ENCODE assay signal across 8 mouse cellular contexts in the genomic region with DNA sequence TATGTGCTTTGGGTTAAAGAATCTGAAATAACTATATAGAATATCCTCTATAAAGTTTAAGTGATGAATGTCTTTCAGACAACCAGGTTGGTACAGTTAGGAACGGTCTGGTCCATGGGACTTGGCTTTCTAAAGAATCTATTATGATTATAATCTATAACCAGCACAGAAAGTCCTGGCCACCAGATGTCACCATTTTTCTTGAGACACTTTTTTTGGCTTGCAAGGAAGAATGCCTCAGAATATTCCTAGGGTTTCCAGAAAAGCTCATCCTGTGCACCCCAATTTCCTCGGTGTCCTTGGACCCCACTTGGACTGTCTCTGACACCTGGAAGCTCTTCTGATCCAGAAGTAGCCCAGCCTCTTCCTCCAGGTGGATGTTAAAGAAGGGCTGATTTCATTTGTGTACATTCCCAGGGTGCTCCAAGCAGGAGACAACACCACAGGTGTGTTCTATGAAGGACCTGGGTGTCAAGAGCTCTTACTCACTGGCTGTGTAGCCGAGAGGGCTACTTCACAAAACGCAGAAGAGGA. TPM values are rescaled to one million over a fixed set of nuclear protein-coding genes. Genes with fewer than 3 reads are reported as not detected.
DNase-seq lines count a peak whose midpoint lies in the region; ATAC-seq and TF ChIP-seq lines count a peak whose summit lies in the region.

No protein-coding gene starts in this region.

- no peaks in the 10 kb centered on the region for H3K27me3 ChIP-seq in hindbrain, embryonic 11.5 days (ENCODE audit: control insufficient read depth, insufficient read depth, low read length)
- H3K27me3 ChIP-seq in hindbrain, embryonic 13.5 days = no peaks in the 10 kb centered on the region
- no peaks in the 10 kb centered on the region for H3K27me3 ChIP-seq in CH12.LX (replicated peaks)
- no peaks in the 10 kb centered on the region for H3K27me3 ChIP-seq in forebrain, embryonic 11.5 days (ENCODE audit: control insufficient read depth, insufficient read depth, low read length)
- no peaks in the 10 kb centered on the region for H3K27me3 ChIP-seq in midbrain, embryonic 10.5 days (ENCODE audit: low read depth, poor library complexity, severe bottlenecking)

- WGBS in hindbrain, embryonic 11.5 days = 76% methylated on average over 4 of the region's 4 CpGs
- WGBS in hindbrain, embryonic 13.5 days = 70% methylated on average over 4 of the region's 4 CpGs
- WGBS in lung, adult 2 months = 29% methylated on average over 4 of the region's 4 CpGs
- WGBS in forebrain, embryonic 11.5 days = 77% methylated on average over 4 of the region's 4 CpGs
- 79% methylated on average over 4 of the region's 4 CpGs for WGBS in midbrain, embryonic 10.5 days

- in situ Hi-C loops in CH12.LX (cut with MboI; ENCODE audit: low pct_ligation_motif_present, low pct_unique_long_range_greater_than_20kb, low sequenced_read_pairs) = loop anchor here (5.0 to 25.0 kb wide), 3 partner anchors 102 to 484 kb away; partner anchors contain the start of gene Tmem163

- no peaks in the 10 kb centered on the region for H3K36me3 ChIP-seq in hindbrain, embryonic 11.5 days (ENCODE audit: control insufficient read depth, insufficient read depth, low read length)
- H3K36me3 ChIP-seq in hindbrain, embryonic 13.5 days = no peaks in the 10 kb centered on the region
- no peaks in the 10 kb centered on the region for H3K36me3 ChIP-seq in CH12.LX (replicated peaks in 1 of 2; ENCODE audit: control insufficient read depth in 1 of 2, insufficient read depth in 1 of 2, low read length in 1 of 2)
- no peaks in the 10 kb centered on the region for H3K36me3 ChIP-seq in forebrain, embryonic 11.5 days (ENCODE audit: control insufficient read depth, insufficient read depth, low read length)
- H3K36me3 ChIP-seq in midbrain, embryonic 10.5 days = no peaks in the 10 kb centered on the region

- H3K4me2 ChIP-seq in hindbrain, embryonic 11.5 days (replicated peaks; ENCODE audit: low read depth, low read length) = no peak overlapping the region
- no peak overlapping the region for H3K4me2 ChIP-seq in hindbrain, embryonic 13.5 days
- H3K4me2 ChIP-seq in CH12.LX (ENCODE audit: insufficient read depth, low read depth, poor library complexity, severe bottlenecking) = peak overlapping the region; percentile 97
- no peak overlapping the region for H3K4me2 ChIP-seq in forebrain, embryonic 11.5 days (ENCODE audit: low read depth, low read length, severe bottlenecking)

- peak; percentile 37 for DNase-seq in hindbrain, embryonic 11.5 days (ENCODE audit: low spot score)
- DNase-seq in 3134 (ENCODE audit: extremely low read depth, insufficient read length, low spot score) (peak; percentile 19), CH12.LX (ENCODE audit: extremely low read depth) (no peak)
- peak; percentile 26 to 52 for DNase-seq in cerebellum, postnatal 36 days
- peak; percentile 38 for DNase-seq in lung, adult 2 months
- DNase-seq in forebrain, embryonic 11.5 days (ENCODE audit: low spot score) = no peak
- DNase-seq in midbrain, embryonic 10.5 days (ENCODE audit: low spot score) = no peak

- dilution Hi-C loops in CH12.LX (cut with MboI; ENCODE audit: extremely low pct_ligation_motif_present, extremely low pct_unique_long_range_greater_than_20kb, low sequenced_read_pairs) = no loop called here

- H3K9me3 ChIP-seq in hindbrain, embryonic 11.5 days (ENCODE audit: control insufficient read depth, low read length) = no peaks in the 10 kb centered on the region
- no peaks in the 10 kb centered on the region for H3K9me3 ChIP-seq in hindbrain, embryonic 13.5 days
- no peaks in the 10 kb centered on the region for H3K9me3 ChIP-seq in CH12.LX (replicated peaks; ENCODE audit: low read length)
- no peaks in the 10 kb centered on the region for H3K9me3 ChIP-seq in forebrain, embryonic 11.5 days (ENCODE audit: control insufficient read depth, low read length)
- H3K9me3 ChIP-seq in midbrain, embryonic 10.5 days (replicated peaks) = no peaks in the 10 kb centered on the region

- TF ChIP-seq CTCF in CH12.LX (conservative IDR thresholded peaks at IDR 0.05 in 1 of 2, IDR thresholded peaks at IDR 0.05 in 1 of 2; ENCODE audit: low read depth in 2 of 2, low read length in 2 of 2) = peak in 1 of 2 experiments; percentile 72; a peak in 2 of 4 replicates
- TF ChIP-seq CTCF in lung, adult 2 months (IDR thresholded peaks at IDR 0.05; ENCODE audit: insufficient read depth, low read length) = no peak

- ATAC-seq in hindbrain, embryonic 11.5 days (ENCODE audit: low FRiP score) = no peak
- ATAC-seq in hindbrain, embryonic 13.5 days (ENCODE audit: low FRiP score) = no peak
- no peak for ATAC-seq in forebrain, embryonic 11.5 days (replicated peaks; ENCODE audit: low FRiP score)

- H3K4me3 ChIP-seq in hindbrain, embryonic 11.5 days (ENCODE audit: low read depth, low read length) = no peak overlapping the region
- no peak overlapping the region for H3K4me3 ChIP-seq in hindbrain, embryonic 13.5 days
- no peak overlapping the region for H3K4me3 ChIP-seq in CH12.LX (replicated peaks in 1 of 3; ENCODE audit: low read depth in 2 of 3, low read length in 2 of 3, poor library complexity in 1 of 3)
- H3K4me3 ChIP-seq in lung, adult 2 months (replicated peaks; ENCODE audit: extremely low read depth, low read depth, low read length) = no peak overlapping the region
- H3K4me3 ChIP-seq in forebrain, embryonic 11.5 days (ENCODE audit: low read depth, low read length) = no peak overlapping the region
- H3K4me3 ChIP-seq in midbrain, embryonic 10.5 days = no peak overlapping the region

- no peak overlapping the region for H3K27ac ChIP-seq in hindbrain, embryonic 11.5 days (ENCODE audit: low read depth, low read length)
- H3K27ac ChIP-seq in hindbrain, embryonic 13.5 days = no peak overlapping the region
- H3K27ac ChIP-seq in CH12.LX (ENCODE audit: insufficient read depth, low read depth) = no peak overlapping the region
- H3K27ac ChIP-seq in forebrain, embryonic 11.5 days (ENCODE audit: low read depth, low read length) = no peak overlapping the region
- no peak overlapping the region for H3K27ac ChIP-seq in midbrain, embryonic 10.5 days (replicated peaks)

- TF ChIP-seq RAD21 in CH12.LX (IDR thresholded peaks at IDR 0.05; ENCODE audit: low read depth, low read length) = peak; percentile 76

- H3K79me2 ChIP-seq in CH12.LX (replicated peaks; ENCODE audit: control insufficient read depth, extremely low read depth, insufficient read depth, poor library complexity, severe bottlenecking) = no peaks in the 10 kb centered on the region

- no peaks in the 10 kb centered on the region for H3K4me1 ChIP-seq in hindbrain, embryonic 11.5 days (replicated peaks; ENCODE audit: control insufficient read depth, insufficient read depth, low read length)
- H3K4me1 ChIP-seq in hindbrain, embryonic 13.5 days (replicated peaks) = peaks cover 28% of the 10 kb centered on the region
- H3K4me1 ChIP-seq in CH12.LX (ENCODE audit: control insufficient read depth in 1 of 2, insufficient read depth in 2 of 2) = peaks cover 4 to 26% of the 10 kb centered on the region in 2 experiments
- H3K4me1 ChIP-seq in lung, adult 2 months (ENCODE audit: control insufficient read depth, insufficient read depth, low read length) = peaks cover 7% of the 10 kb centered on the region
- no peaks in the 10 kb centered on the region for H3K4me1 ChIP-seq in forebrain, embryonic 11.5 days (replicated peaks; ENCODE audit: control insufficient read depth, insufficient read depth, low read length)
- peaks cover 26% of the 10 kb centered on the region for H3K4me1 ChIP-seq in midbrain, embryonic 10.5 days

- no peak overlapping the region for H3K9ac ChIP-seq in hindbrain, embryonic 11.5 days (ENCODE audit: low read depth, low read length)
- no peak overlapping the region for H3K9ac ChIP-seq in hindbrain, embryonic 13.5 days
- H3K9ac ChIP-seq in CH12.LX (ENCODE audit: insufficient read depth, low read depth) = no peak overlapping the region
- H3K9ac ChIP-seq in forebrain, embryonic 11.5 days (ENCODE audit: low read length) = no peak overlapping the region

- TF ChIP-seq EP300 in CH12.LX (IDR thresholded peaks at IDR 0.05; ENCODE audit: low read length) = no peak

- no peak for TF ChIP-seq POLR2A in CH12.LX (IDR thresholded peaks at IDR 0.05; ENCODE audit: low read depth, low read length)
- no peak for TF ChIP-seq POLR2A in lung, adult 2 months (IDR thresholded peaks at IDR 0.05; ENCODE audit: borderline replicate concordance, extremely low read depth, low read depth, low read length)

TF ChIP-seq in CH12.LX, 34 proteins besides CTCF, POLR2A, EP300 and RAD21:
- no peak for TF ChIP-seq GABPA (IDR thresholded peaks at IDR 0.05; ENCODE audit: insufficient replicate concordance, low read depth, low read length)
- no peak for TF ChIP-seq CHD1 (IDR thresholded peaks at IDR 0.05; ENCODE audit: low read depth, low read length)
- TF ChIP-seq MXI1 (IDR thresholded peaks at IDR 0.05; ENCODE audit: low read depth, low read length) = no peak
- no peak for TF ChIP-seq MAX (IDR thresholded peaks at IDR 0.05; ENCODE audit: low read length)
- TF ChIP-seq ZC3H11A (IDR thresholded peaks at IDR 0.05; ENCODE audit: low read depth, low read length) = peak; percentile 66
- TF ChIP-seq SMC3 (IDR thresholded peaks at IDR 0.05; ENCODE audit: low read depth, low read length) = peak; percentile 83
- no peak for TF ChIP-seq PAX5 (IDR thresholded peaks at IDR 0.05; ENCODE audit: low read length)
- TF ChIP-seq ZNF384 (IDR thresholded peaks at IDR 0.05; ENCODE audit: low read depth, low read length) = no peak; the same call in 1 of the 2 replicates
TF ChIP-seq in CH12.LX: peak in this region for 2.

RNA-seq across cellular contexts. Expression of gene Mgat5, which starts 1.5 kb away (rescaled TPM):
- 8.3 and 11.5 TPM in 2 replicates for polyA plus RNA-seq in hindbrain, embryonic 11.5 days (2014; fragmentation: Nextera tagmentation; extraction: Ambion mirVana)
- polyA plus RNA-seq in hindbrain, embryonic 13.5 days (2015; fragmentation: Nextera tagmentation; extraction: Ambion mirVana) = 14.0 and 14.3 TPM in 2 replicates
- total RNA-seq in CH12.LX (2012; rRNA removed) (6.0 and 8.8 TPM in 2 replicates), CH12.LX (2014; rRNA removed) (6.1 and 6.6 TPM in 2 replicates)
- polyA plus RNA-seq in CH12.LX (2012; ENCODE audit: insufficient read length, low read depth) = 5.9 and 6.0 TPM in 2 replicates
- polyA plus RNA-seq in lung, adult 2 months (2012; rRNA removed) = 6.9 and 9.0 TPM in 2 replicates
- 6.6 and 7.3 TPM in 2 replicates for polyA plus RNA-seq in forebrain, embryonic 11.5 days (2014; fragmentation: Nextera tagmentation; extraction: Ambion mirVana)
- polyA plus RNA-seq in midbrain, embryonic 10.5 days (2016; fragmentation: Nextera tagmentation; extraction: Ambion mirVana) = 4.0 and 6.1 TPM in 2 replicates

Comparison
In these comparisons a context has a peak if more than half of its experiments do, and no peak if none do; other contexts are left out.
1. DNase-seq: peak in hindbrain, embryonic 11.5 days (single experiment), 3134 (single experiment), cerebellum, postnatal 36 days (2 of 2) and lung, adult 2 months (single experiment); none in CH12.LX (single experiment), forebrain, embryonic 11.5 days (single experiment) and midbrain, embryonic 10.5 days (single experiment).